Mouse (Mus musculus) limb, embryonic 10.5 days (tissue): Measurements from ENCODE around the gene Yjefn3. TPM values are rescaled to one million over a fixed set of nuclear protein-coding genes. Genes with fewer than 3 reads are reported as not detected.

Experiments
- polyA plus RNA-seq: library from polyadenylated mRNA; unstranded; fragments of >200 nt; fragmentation: Nextera tagmentation; extraction: Ambion mirVana; gene quantifications from 2 replicates; pipeline ENCODE4 v1.2.1, GENCODE M21; 2016

The Yjefn3 gene
- polyA plus RNA-seq, 1 experiment from 2014 or later: 2.0 TPM

Other genes with a start within 250 kb of the Yjefn3 start
- gene Zfp964, start 248.2 kb downstream of the Yjefn3 start, polyA plus RNA-seq: 1.6 and 1.8 TPM in 2 replicates
- gene Zfp869, start 192.0 kb downstream of the Yjefn3 start, polyA plus RNA-seq: 30.6 and 34.0 TPM in 2 replicates
- gene Zfp963, start 152.7 kb downstream of the Yjefn3 start, polyA plus RNA-seq: 4.3 and 6.4 TPM in 2 replicates
- gene Gm20422, start 127.8 kb downstream of the Yjefn3 start, polyA plus RNA-seq: 0.19 TPM in 1 of 2 replicates, not detected in the other
- gene Atp13a1, start 111.5 kb downstream of the Yjefn3 start, polyA plus RNA-seq: 65.7 and 70.0 TPM in 2 replicates
- gene Zfp866, start 111.5 kb downstream of the Yjefn3 start, polyA plus RNA-seq: 31.1 and 38.1 TPM in 2 replicates
- gene Gmip, start 94.0 kb downstream of the Yjefn3 start, polyA plus RNA-seq: 9.3 and 9.6 TPM in 2 replicates
- gene Lpar2, start 80.3 kb downstream of the Yjefn3 start, polyA plus RNA-seq: 1.4 and 1.6 TPM in 2 replicates
- 9.2 and 9.6 TPM in 2 replicates for gene Pbx4, start 70.2 kb downstream of the Yjefn3 start, polyA plus RNA-seq
- 0.40 TPM in 2 replicates for gene Cilp2, start 15.0 kb downstream of the Yjefn3 start, polyA plus RNA-seq
- 5.0 and 5.9 TPM in 2 replicates for gene Tssk6, start 528 bp downstream of the Yjefn3 start, polyA plus RNA-seq
- 165 and 166 TPM in 2 replicates for gene Ndufa13, start 154 bp downstream of the Yjefn3 start, polyA plus RNA-seq
- 58.9 and 69.2 TPM in 2 replicates for gene Gatad2a, start 93.7 kb upstream of the Yjefn3 start, polyA plus RNA-seq
- gene Mau2, start 140.0 kb upstream of the Yjefn3 start, polyA plus RNA-seq: 59.5 and 66.7 TPM in 2 replicates
- 53.5 and 60.7 TPM in 2 replicates for gene Sugp1, start 140.1 kb upstream of the Yjefn3 start, polyA plus RNA-seq
- 0.59 and 0.73 TPM in 2 replicates for gene Tm6sf2, start 170.2 kb upstream of the Yjefn3 start, polyA plus RNA-seq
- 0.04 TPM in 1 of 2 replicates, not detected in the other for gene Hapln4, start 180.7 kb upstream of the Yjefn3 start, polyA plus RNA-seq
- gene Ncan, start 218.2 kb upstream of the Yjefn3 start, polyA plus RNA-seq: 0.29 and 0.61 TPM in 2 replicates
- gene Nr2c2ap, start 228.6 kb upstream of the Yjefn3 start, polyA plus RNA-seq: 29.6 and 35.9 TPM in 2 replicates
- 20.1 and 27.9 TPM in 2 replicates for gene Rfxank, start 236.4 kb upstream of the Yjefn3 start, polyA plus RNA-seq
- gene Borcs8, start 236.8 kb upstream of the Yjefn3 start, polyA plus RNA-seq: 45.3 and 49.8 TPM in 2 replicates
- gene Mef2b, start 237.0 kb upstream of the Yjefn3 start, polyA plus RNA-seq: 0.29 and 0.60 TPM in 2 replicates